Mouse (Mus musculus) thymus, adult 2 months (tissue): ENCODE measurements around the gene Rb1.

Experiments
- CTCF ChIP-seq: fragments of 200-500 bp; IDR thresholded peaks from 2 replicates; pipeline ENCODE4 v1.5.1; 2012; ENCODE audit warnings: mild to moderate bottlenecking, control low read depth, low read length, moderate library complexity, borderline replicate concordance; ENCODE audit not compliant: control insufficient read depth, poor library complexity, insufficient read depth; ENCODE audit errors: extremely low read depth
- POLR2A ChIP-seq: fragments of 200-500 bp; IDR thresholded peaks from 2 replicates; pipeline ENCODE4 v1.6.1; 2012; ENCODE audit warnings: mild to moderate bottlenecking, low read length, control low read depth, moderate library complexity; ENCODE audit not compliant: control insufficient read depth, poor library complexity, insufficient read depth; ENCODE audit errors: extremely low read depth

DNA sequence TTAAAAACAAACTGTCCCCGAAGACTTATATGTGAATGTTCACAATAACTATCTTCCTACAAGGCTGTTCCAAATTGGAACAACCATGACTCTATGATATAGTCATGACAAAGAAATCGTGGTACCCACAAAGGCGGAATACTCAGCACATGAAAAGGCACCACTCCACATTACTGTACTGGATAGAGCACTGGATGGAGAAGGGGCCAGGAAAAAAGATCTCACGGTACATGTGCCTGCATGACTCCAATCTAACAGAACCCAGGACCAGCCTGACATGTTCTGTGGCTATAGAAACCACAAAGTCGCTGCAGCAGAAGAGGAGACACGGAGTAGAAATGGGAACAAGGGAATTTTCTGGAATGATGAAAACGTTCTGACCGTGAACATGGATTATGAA lies 29.1 kb upstream of the Rb1 start:
- TF ChIP-seq CTCF (no peak), POLR2A (no peak)
